Mouse (Mus musculus) ES-Bruce4 (cell line): ENCODE results near the gene Tuba3b. TPM values are rescaled to one million over a fixed set of nuclear protein-coding genes. Genes with fewer than 3 reads are reported as not detected.

ENCODE experiments used
- H3K27ac ChIP-seq: 2 replicates; pipeline ENCODE4 v1.5.1; 2012; ENCODE audit warnings: low read length, inconsistent platforms; ENCODE audit not compliant: insufficient read depth
- H3K27me3 ChIP-seq: 2 replicates; pipeline ENCODE4 v1.6.1; 2012; ENCODE audit warnings: mild to moderate bottlenecking, low read length, inconsistent platforms; ENCODE audit not compliant: control insufficient read depth, poor library complexity, insufficient read depth, severe bottlenecking
- H3K36me3 ChIP-seq: 2 replicates; pipeline ENCODE4 v1.6.1; 2012; ENCODE audit warnings: inconsistent platforms, mild to moderate bottlenecking, low read length, moderate library complexity; ENCODE audit not compliant: control insufficient read depth, poor library complexity, insufficient read depth, severe bottlenecking
- H3K4me1 ChIP-seq: one replicate; pipeline ENCODE4 v1.8.1; 2011; ENCODE audit warnings: low read length; ENCODE audit not compliant: control insufficient read depth, insufficient read depth
- H3K4me3 ChIP-seq: 2 replicates; pipeline ENCODE4 v1.5.1; 2011; ENCODE audit warnings: low read depth, mild to moderate bottlenecking, low read length
- H3K9ac ChIP-seq: 2 replicates; pipeline ENCODE4 v1.6.1; 2012; ENCODE audit warnings: low read depth, mild to moderate bottlenecking, inconsistent platforms; ENCODE audit not compliant: poor library complexity, severe bottlenecking
- H3K9me3 ChIP-seq: replicated peaks from 2 replicates; pipeline ENCODE4 v1.6.1; 2012; ENCODE audit warnings: mild to moderate bottlenecking, low read length, inconsistent platforms; ENCODE audit not compliant: control insufficient read depth, poor library complexity, insufficient read depth, severe bottlenecking
- CTCF ChIP-seq: IDR thresholded peaks from one replicate; pipeline ENCODE4 v1.8.1; 2011; ENCODE audit warnings: low read depth, low read length
- EP300 ChIP-seq: IDR thresholded peaks from 2 replicates; pipeline ENCODE4 v1.6.1; 2011; ENCODE audit warnings: low read depth, low read length; ENCODE audit not compliant: insufficient read depth
- POLR2A ChIP-seq: IDR thresholded peaks from one replicate; pipeline ENCODE4 v1.8.1; 2011; ENCODE audit warnings: low read length; ENCODE audit not compliant: insufficient read depth
- polyA plus RNA-seq: library from polyadenylated mRNA; stranded (reverse); fragments of >200 nt; gene quantifications from 2 replicates; pipeline ENCODE4 v1.2.4, GENCODE M21; 2011; ENCODE audit warnings: low read depth; ENCODE audit not compliant: missing spikeins, insufficient read depth, insufficient read length

The Tuba3b gene
- polyA plus RNA-seq, 1 experiment, result not detected

DNA sequence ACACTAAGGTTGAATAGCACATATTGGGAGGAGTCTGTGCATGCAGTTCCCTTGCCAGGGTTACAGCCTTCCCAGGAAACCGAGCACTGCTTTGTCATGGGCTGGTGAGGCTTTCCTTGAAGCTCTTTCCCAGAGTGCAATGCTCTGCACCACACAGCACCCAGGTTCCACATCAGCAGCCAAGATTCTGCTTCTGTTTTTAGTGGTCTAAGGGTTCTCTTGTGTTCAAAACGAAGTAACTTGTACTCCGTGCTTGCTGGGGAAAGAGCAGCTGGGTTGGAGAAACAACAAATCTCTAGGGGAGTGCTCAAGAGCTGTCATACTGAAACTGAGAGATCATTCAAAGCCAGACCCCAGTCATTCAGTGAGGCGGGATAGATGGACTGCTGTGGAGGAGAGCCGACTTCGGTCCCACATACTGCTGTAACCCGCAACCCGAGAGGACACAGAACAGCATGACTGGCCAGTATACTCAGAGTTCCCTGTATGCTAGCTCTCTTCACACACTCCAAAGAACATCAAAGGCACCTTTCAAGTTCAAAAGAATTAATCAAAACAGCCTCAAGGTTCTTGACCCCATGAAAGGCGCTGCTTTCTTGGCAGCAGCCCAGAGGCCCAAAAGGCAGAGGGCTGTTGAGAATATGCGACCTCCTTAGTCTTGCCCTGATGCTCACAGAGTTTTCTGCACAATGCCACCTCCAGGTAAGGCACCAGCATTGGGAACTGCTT lies 36.9 kb upstream of the Tuba3b start:
- Histone ChIP-seq H3K27ac (no peak overlapping the region), H3K9me3 (no peaks in the 10 kb centered on the region), H3K36me3 (no peaks in the 10 kb centered on the region), H3K4me1 (no peaks in the 10 kb centered on the region), H3K4me3 (no peak overlapping the region), H3K27me3 (no peaks in the 10 kb centered on the region), H3K9ac (no peak overlapping the region)
- TF ChIP-seq CTCF (no peak), POLR2A (no peak), EP300 (no peak)

DNA sequence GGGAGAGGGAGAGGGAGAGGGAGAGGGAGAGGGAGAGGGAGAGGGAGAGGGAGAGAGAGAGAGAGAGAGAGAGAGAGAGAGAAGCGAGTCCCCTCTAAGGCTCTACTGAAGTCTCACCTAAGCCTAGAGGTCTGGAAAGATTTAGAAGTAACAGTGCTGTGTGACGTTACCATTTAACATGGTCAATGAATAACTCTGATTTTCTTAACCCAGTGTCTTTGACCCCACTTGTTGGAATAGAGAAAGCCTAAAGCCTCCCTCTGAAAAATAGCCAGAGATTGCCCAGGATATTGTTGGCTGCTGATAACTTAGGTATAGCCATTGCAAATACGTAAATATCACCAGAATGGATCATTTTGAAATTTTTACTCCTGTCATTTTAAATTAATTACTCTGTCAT lies 35.8 kb upstream of the Tuba3b start:
- no peak overlapping the region for H3K27ac ChIP-seq
- no peak overlapping the region for H3K4me3 ChIP-seq
- H3K4me1 ChIP-seq, result no peaks in the 10 kb centered on the region
- no peak for TF ChIP-seq POLR2A
- TF ChIP-seq CTCF, result no peak
- TF ChIP-seq EP300, result no peak
- H3K36me3 ChIP-seq, result no peaks in the 10 kb centered on the region
- H3K9ac ChIP-seq, result no peak overlapping the region
- no peaks in the 10 kb centered on the region for H3K27me3 ChIP-seq
- no peaks in the 10 kb centered on the region for H3K9me3 ChIP-seq

DNA sequence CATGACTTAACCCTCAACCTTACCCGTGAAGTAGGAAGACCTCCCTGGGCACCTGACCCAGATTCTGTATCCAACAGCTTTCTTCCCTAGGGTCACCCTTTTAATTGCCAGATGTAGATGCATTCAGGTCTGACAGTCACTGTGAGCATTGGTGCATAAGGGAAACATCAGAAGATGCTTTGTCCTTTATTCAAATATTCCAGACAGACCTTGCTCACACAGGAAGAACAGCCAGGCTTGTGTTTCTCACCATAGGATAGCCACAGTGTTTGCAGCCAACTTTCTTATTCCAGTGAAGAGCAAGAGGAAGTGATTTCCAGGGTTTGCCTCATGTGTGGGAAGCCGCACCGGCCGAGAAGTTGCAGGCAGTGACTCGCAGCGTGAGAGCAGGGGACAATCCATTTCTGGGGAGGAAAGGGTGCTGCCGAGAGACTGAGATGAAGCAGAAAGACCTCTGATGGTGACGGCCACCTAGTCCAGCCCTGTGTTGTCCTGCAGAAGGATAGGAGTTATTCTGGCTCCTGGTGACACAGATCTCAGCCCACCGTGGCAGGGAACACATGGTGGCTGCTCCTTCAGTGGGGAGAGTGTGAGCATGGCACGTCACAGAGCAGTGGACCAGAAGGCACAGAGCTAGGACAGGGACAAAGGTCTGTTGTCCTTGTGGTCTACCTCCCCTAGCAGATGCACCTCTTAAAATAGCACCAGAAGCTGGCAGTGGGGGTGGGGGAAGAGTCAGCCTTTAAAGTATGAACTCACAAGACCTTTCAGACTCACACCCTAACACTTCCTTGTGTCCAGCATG lies 34.0 kb upstream of the Tuba3b start:
- Histone ChIP-seq H3K4me3 (no peak overlapping the region), H3K36me3 (no peaks in the 10 kb centered on the region), H3K9ac (no peak overlapping the region), H3K9me3 (no peaks in the 10 kb centered on the region), H3K27ac (no peak overlapping the region), H3K27me3 (no peaks in the 10 kb centered on the region), H3K4me1 (no peaks in the 10 kb centered on the region)
- TF ChIP-seq CTCF (no peak), POLR2A (no peak), EP300 (no peak)

DNA sequence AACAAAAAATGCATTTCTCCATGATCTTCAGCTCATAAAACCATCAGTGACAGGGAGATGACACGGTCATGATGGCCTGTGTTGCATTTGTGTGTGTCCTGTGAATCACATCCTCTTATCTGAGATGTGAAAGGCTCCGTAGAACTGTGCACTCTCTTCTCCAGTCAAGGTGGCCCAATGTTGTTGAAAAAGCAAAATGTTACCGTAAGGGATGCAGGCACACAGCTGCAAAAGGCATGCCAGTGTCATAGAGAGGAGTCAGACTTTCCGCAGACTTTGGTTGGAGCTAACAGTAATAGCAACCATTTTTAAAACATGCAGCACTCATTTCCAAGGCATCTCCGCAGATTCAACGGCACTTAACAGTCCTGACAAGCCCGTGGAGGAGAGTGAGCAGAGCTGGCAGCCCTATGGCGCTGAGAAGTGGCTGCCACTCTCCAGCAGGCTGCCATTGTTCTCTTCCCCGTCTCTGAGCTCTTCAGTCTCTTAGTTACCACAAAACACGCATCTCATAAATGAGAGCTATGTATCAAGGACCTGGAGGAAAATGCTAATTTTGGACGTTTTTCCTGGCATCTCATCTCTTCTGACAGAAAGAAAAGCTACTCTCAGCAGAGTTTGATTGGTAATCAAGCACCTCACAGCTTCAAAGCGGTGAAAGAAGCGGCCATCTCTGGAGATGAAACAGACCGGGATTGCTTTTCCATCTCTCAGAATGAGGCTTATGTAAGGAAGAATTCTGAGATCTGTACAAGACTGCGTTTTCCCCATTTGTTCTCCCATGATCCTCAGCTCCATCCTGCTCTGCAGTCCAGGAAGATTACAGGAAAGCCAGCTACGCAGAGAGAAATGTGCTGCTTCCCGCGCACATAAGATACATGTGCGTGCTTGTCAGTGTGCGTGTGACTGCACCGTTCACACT lies 30.2 kb upstream of the Tuba3b start:
- H3K9me3 ChIP-seq, result no peaks in the 10 kb centered on the region
- H3K9ac ChIP-seq, result no peak overlapping the region
- H3K4me3 ChIP-seq, result no peak overlapping the region
- TF ChIP-seq EP300 (no peak), CTCF (no peak), POLR2A (no peak)
- no peaks in the 10 kb centered on the region for H3K4me1 ChIP-seq
- no peaks in the 10 kb centered on the region for H3K27me3 ChIP-seq
- no peak overlapping the region for H3K27ac ChIP-seq
- no peaks in the 10 kb centered on the region for H3K36me3 ChIP-seq

DNA sequence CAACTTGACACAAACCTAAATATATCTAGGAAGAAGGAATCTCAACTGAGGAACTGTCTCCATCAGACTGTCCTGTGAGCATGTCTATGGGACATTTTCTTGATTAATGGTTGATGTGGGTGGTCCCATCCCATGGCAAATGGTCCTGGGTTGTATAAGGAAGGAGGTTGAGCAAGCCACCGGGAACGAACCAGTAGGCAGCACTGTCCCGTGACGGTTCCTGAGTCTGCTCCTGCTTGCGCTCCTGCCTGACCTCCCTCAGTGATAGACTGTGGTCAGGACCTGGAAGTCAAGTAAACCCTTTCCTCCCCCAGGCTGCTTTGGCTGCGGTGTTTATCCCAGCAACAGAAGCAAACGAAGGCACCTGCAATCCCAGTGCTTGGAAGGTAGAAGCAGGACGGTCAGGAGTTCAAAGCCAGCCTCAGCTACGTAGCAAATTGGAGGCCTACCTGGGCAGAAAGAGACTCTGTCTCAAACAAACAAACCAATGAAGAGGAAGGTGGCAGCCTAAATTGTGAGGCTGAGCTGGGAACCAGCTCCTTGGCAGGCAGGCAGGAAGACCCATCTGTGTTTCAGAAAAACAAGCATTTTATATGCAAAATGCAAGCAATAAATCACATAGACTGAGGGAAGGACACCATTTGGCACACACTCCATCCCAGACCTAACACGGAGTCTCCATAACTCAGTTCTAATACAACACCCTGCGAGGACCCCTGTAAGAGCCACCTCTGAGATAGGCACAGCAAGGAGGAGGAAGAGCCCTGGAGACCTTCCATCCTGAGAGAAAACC lies 24.9 kb upstream of the Tuba3b start:
- no peak overlapping the region for H3K4me3 ChIP-seq
- H3K27ac ChIP-seq, result no peak overlapping the region
- H3K4me1 ChIP-seq, result no peaks in the 10 kb centered on the region
- no peaks in the 10 kb centered on the region for H3K9me3 ChIP-seq
- no peaks in the 10 kb centered on the region for H3K36me3 ChIP-seq
- no peak overlapping the region for H3K9ac ChIP-seq
- TF ChIP-seq EP300 (no peak), POLR2A (no peak), CTCF (no peak)
- H3K27me3 ChIP-seq, result no peaks in the 10 kb centered on the region; the same call in 1 of the 2 replicates
